Mouse (Mus musculus): ENCODE data around the gene Olfr689. TPM values are rescaled to one million over a fixed set of nuclear protein-coding genes. Genes with fewer than 3 reads are reported as not detected.
"Not testable (repeated sequence)": the region's sequence is repeated elsewhere in the genome, so short reads cannot be mapped to it uniquely, and the experiment has no call there.

Gene Olfr689
- not detected for total RNA-seq (2021)
- long read RNA-seq, experiment 1 = 0 reads
- long read RNA-seq, experiment 2 = 0 reads

DNA sequence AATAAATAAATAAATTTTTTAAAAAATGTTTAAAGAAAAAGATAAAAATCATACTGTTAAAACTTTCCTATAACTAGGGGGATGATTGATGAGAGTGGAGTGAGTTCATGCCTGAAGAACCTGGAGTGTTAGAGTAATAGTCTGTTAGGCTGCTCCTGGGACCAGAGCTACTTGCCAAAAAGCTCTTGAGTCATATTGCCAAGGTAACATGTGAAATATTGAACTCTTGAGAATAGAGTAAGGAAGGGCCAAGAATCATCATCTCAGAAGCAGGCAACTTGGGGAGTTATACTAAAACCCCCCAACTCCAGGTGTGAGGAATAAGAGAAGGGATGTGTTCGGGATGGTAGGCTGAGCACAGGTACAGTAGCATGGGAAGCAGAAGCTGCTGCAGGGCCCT lies at the start of gene Olfr689:
Gene Olfr689, plus strand, starts transcription at position 301 of the 400 bp plus-strand sequence.
- DNase-seq = no peak

DNA sequence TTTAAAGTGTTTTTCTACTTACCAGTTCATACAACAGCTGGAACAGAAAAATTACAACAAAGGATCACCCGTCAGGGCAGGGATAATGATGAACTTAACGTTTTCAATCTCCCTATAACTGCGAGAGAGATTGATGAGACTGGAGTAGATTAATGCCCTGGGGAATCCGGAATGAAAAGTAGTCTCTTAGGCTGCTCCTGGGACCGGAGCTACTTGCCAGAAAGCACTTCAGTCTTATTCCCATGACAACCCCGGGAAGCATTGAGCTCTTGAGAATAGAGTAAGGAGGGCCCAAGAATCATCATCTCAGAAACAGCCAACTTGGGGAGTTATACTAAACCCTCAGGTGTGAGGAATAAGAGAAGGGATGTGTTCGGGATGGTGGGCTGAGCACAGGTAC lies 38.5 kb upstream of the Olfr689 start:
- DNase-seq = no peak

DNA sequence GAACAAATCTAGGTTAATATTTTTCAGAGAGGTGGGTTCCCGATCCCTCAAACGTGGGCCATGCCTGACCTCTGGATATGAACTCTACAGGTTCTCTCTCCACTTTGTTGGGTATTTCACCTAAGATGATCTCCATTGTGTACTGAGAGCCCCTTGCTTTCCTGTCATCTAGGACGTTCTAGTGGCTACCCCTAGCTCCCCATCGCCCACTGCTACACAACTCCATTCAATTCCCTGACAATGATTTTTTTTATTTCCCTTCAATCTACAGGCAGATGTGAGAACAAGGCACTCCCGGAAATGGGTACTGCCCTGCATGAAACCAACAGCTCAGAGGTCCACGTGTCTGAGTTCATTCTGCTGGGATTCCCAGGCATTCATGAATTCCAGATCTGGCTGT lies 23.2 kb upstream of the Olfr689 start, which contains the start of gene Olfr688:
Gene Olfr688, plus strand, starts transcription at position 301 of the 400 bp plus-strand sequence.
- no peak for DNase-seq

DNA sequence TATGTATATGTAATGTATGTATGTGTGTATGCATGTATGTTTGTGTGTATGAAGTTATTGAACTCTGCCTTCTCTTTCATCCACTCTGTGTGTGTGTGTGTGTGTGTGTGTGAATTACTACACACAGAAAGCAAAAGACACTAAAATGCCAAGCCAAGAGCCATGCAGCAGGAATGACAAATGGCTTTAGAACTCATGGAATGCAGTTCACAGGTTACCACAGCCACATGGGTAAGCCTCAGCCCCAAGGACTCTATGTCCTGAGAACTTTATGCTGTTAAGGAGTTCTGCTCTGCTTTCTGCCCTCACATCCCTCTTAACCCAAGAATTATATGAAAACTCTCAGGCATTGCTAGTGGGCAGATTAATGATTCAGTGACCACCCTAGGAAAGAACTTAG lies 20.9 kb upstream of the Olfr689 start:
- DNase-seq = no peak

DNA sequence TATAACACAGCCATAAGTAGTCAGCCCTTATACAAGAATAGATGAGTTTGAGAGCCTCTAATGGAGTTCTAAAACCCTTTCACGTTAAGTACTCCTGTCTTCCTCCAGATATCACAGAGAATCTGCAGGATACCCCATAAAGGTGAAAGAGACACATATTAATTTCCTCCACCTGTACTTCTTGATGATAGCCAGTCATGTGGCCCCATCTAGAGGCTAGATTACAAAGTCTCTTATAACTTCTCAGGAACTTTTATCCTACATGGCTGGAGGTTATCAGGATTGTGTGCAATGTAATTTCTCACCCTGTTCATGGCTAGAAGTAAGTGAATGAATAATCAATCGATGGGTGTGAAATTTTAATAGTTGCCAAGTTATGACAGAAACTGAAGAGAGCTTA lies 14.3 kb downstream of the Olfr689 start:
- no peak for DNase-seq

DNA sequence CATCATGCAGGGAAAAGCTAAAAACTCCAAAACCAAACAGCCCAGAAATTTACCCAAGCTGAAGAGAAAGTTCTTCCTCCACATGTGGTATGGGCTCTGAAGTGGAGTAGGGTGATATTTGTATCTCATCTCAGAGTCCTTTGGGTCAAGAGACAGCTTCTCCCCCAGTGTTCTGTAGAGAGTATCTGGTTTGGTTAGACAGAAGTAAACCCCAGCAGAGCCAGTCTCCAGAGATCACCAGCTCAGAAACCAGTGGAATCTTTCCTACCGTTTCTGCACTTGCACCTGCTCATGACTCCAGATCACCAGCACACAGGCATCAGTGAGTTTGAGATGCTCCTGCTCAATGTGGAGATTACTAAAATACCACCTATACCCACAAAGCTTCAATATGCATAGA lies 23.0 kb downstream of the Olfr689 start, which contains the start of gene Olfr690:
Gene Olfr690, minus strand, starts transcription at position 101 of the 400 bp plus-strand sequence.
- DNase-seq = no peak

DNA sequence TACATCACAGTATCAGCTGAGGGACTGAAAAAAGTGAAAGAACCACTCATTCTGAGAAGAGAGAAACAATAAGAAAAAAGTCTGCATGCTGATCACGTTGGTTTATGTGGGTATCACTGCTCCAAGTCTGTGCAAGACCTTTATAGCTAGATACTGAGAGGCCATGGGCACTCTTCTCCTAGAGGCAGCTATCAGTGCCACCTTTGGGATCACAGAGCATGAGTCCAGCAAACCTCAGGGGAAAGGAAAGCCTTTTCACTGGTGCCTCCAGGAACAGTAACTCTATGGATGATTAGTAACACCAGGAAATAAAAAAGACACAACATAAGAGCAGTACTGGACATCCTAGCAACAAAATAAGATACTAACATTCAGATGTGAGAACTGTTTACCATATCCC lies 31.2 kb downstream of the Olfr689 start, which contains the start of gene Olfr691:
Gene Olfr691, minus strand, starts transcription at position 101 of the 400 bp plus-strand sequence.
- DNase-seq = no peak

DNA sequence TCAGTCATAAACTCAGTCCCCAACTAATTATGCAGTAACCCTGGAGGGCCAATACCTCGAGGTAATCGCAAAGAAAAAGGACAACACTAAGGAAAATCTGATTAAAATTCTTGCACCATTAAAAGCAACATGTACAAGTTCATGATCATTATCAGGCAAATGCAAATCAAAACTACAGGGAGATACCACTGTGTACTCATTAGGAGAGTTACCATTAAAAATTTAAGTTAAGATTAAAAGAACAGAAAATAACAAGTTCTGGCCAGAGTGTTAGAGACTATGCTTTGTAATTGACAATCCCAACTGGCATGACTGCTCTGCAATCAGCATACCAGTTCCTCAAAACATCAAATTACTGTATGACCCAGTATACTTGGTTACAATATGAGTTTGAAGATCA lies 31.8 kb downstream of the Olfr689 start:
- no peak for DNase-seq

DNA sequence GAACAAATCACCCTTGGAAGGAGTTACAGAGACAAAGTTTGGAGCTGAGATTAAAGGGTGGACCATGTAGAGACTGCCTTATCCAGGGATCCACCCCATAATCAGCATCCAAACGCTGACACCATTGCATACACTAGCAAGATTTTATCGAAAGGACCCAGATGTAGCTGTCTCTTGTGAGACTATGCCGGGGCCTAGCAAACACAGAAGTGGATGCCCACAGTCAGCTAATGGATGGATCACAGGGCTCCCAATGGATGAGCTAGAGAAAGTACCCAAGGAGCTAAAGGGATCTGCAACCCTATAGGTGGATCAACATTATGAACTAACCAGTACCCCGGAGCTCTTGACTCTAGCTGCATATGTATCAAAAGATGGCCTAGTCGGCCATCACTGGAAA lies 45.1 kb downstream of the Olfr689 start:
- not testable (repeated sequence) for DNase-seq

DNA sequence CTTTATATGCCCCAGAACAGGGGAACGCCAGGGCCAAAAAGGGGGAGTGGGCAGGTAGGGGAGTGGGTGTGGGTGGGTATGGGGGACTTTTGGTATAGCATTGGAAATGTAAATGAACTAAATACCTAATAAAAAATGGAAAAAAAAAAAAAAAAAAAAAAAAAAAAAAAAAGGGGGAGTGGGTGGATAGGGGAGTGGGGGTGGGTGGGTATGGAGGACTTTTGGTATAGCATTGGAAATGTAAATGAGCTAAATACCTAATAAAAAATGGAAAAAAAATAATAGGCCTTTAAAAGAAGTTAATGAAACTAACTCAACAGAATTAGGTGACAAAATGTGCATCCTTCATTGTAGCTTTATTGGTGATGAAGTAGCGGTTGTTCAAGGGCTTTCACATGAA lies 45.5 kb downstream of the Olfr689 start:
- not testable (repeated sequence) for DNase-seq

DNA sequence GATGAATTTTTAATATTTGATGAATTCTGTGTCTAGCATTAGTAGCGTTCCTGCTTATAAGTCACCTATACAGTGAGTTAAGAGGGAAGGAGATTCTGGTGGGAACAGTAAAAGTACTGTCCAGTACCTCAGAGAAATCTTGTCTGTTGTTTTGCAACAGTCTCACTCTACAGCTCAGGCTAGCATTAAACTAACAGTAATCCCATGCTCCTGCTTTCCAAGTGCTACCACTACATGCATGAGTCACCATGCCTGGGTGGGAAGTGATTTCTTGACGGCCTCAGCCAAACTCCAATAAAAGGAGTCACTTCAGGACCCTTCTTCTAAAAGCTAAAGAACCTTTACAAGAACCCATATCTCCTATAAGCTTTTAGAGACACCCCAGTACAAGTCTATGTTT lies 50.7 kb downstream of the Olfr689 start:
- DNase-seq = no peak

DNA sequence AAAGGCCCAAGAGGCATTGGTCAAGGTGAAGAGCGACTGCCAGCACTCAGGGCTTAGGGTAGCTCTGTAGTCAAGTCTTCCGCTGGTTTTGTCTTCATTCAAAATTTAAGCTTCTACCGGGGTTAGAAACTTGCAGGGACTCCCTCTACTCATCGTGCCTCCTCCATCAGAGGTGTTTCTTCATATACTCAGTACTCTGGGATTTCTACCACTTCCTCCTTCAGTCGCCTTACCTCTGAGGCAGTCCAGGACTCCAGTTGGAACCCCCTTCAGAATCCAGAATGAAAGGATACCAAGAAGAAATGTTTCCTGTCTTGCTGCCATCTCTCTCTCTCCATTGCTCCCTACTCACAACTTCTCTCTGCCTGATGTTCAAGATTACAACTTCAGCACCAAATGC lies 56.3 kb downstream of the Olfr689 start:
- DNase-seq = no peak

DNA sequence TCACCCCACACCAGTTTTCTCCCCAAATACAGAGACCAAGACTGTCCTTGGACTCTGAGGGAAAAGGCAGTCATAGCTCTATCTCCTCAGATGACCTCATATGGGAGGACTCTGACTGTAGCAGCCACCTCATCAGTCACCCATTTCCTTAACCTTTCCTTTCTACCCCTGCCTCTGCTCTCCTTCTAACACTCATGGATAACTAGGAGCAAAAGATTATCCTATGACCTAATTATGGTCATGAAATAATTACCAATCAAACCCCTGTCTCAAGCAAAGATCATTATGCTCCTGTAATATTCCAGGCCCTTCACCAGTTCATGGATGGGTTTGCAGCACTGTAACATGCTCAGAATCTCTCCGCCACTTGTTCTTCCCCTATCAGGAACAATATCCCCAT lies 57.0 kb downstream of the Olfr689 start, which contains the start of gene Olfr692:
Gene Olfr692, plus strand, starts transcription at position 301 of the 400 bp plus-strand sequence.
- DNase-seq = no peak

DNA sequence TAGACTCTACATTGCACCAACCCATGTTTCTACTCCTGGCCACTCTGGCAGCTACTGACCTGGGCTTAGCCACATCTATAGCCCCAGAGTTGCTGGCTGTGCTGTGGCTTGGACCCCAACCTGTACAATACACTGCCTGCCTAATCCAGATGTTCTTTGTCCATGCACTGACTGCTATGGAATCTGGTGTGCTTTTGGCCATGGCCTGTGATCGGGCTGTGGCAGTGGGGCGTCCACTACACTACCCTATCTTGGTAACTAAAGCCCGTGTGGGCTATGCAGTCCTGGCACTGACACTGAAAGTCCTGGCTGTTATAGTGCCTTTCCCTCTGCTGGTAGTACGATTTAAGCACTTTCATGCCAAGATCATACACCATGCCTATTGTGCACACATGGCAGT lies 57.6 kb downstream of the Olfr689 start:
- DNase-seq = no peak

Other genes with a start within 250 kb of the Olfr689 start
- not detected for gene Olfr678, start 246.7 kb upstream of the Olfr689 start, total RNA-seq (2021)
- not detected for gene Olfr679, start 230.0 kb upstream of the Olfr689 start, total RNA-seq (2021)
- not detected for gene Olfr680-ps1, start 218.3 kb upstream of the Olfr689 start, total RNA-seq (2021)
- gene Olfr681, start 194.3 kb upstream of the Olfr689 start, total RNA-seq (2021) = not detected
- not detected for gene Olfr683, start 164.2 kb upstream of the Olfr689 start, total RNA-seq (2021)
- not detected for gene Olfr684, start 147.5 kb upstream of the Olfr689 start, total RNA-seq (2021)
- gene Olfr685, start 125.2 kb upstream of the Olfr689 start, total RNA-seq (2021) = not detected
- gene Olfr686, start 103.7 kb upstream of the Olfr689 start, total RNA-seq (2021) = not detected
- gene Olfr688, start 23.1 kb upstream of the Olfr689 start, total RNA-seq (2021) = not detected
- gene Olfr690, start 22.9 kb downstream of the Olfr689 start, total RNA-seq (2021) = not detected
- not detected for gene Olfr691, start 31.1 kb downstream of the Olfr689 start, total RNA-seq (2021)
- gene Olfr692, start 57.1 kb downstream of the Olfr689 start, total RNA-seq (2021) = not detected
- not detected for gene Gm5901, start 63.9 kb downstream of the Olfr689 start, total RNA-seq (2021)
- 10 to 100 TPM; 12.5 to 12.9 TPM for gene Fam160a2, start 88.9 kb downstream of the Olfr689 start, total RNA-seq (2021)
- gene Cnga4, start 93.4 kb downstream of the Olfr689 start, total RNA-seq (2021) = not detected
- not detected for gene Cckbr, start 114.6 kb downstream of the Olfr689 start, total RNA-seq (2021)
- gene Cavin3, start 171.1 kb downstream of the Olfr689 start, total RNA-seq (2021) = 10 to 100 TPM; 14.3 to 19.6 TPM
- gene Smpd1, start 243.2 kb downstream of the Olfr689 start, total RNA-seq (2021) = 10 to 100 TPM; 48.6 to 51.5 TPM

All from gastrocnemius, postnatal 25 days (tissue).